Mouse (Mus musculus): Measurements from ENCODE around the gene Cadm1. TPM values are rescaled to one million over a fixed set of nuclear protein-coding genes. Genes with fewer than 3 reads are reported as not detected.

Cadm1 gene
- polyA plus RNA-seq, 1 experiment from 2014 or later, result 155 TPM

- Histone ChIP-seq H3K9ac (no peak overlapping the region), H3K4me2 (no peak overlapping the region), H3K4me3 (no peak overlapping the region), H3K36me3 (no peaks in the 10 kb centered on the region), H3K27me3 (no peaks in the 10 kb centered on the region), H3K4me1 (replicated peaks) (peaks cover 12% of the 10 kb centered on the region), H3K9me3 (no peaks in the 10 kb centered on the region), H3K27ac (replicated peaks) (no peak overlapping the region)
- ATAC-seq (ENCODE audit: low read depth), result no peak
- WGBS, result 81% methylated on average over 5 of the region's 5 CpGs
Measured at GRCm38 (mm10) chr9:47700021-47700420, 170.0 kb downstream of the Cadm1 start.

- WGBS, result 87% methylated on average over 19 of the region's 19 CpGs
Measured at GRCm38 (mm10) chr9:47703026-47703876, 173.3 kb downstream of the Cadm1 start.

DNA sequence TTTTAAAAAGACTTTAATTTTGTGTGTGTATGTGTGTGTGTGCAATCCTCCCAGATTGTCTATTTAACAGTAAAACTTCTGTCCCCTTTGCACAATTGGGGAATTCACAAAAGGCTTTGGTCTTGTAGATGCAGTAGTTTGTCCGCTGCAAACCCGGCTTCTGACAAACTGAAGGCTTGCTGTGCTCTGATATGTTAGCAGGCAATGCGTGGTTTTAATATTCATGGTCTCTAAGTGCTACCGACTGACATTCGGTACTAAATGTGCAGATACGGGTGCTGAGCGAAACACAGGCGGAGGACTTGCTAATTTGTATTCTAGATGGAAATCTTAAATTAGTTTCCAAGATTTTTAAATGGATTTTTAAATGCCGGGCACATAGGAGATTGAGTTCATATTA is 176.4 kb downstream of the Cadm1 start:
- Histone ChIP-seq H3K4me3 (no peak overlapping the region), H3K36me3 (no peaks in the 10 kb centered on the region), H3K4me1 (replicated peaks) (peaks cover 46% of the 10 kb centered on the region), H3K27ac (replicated peaks) (no peak overlapping the region), H3K4me2 (no peak overlapping the region), H3K27me3 (no peaks in the 10 kb centered on the region), H3K9ac (no peak overlapping the region), H3K9me3 (no peaks in the 10 kb centered on the region)
- ATAC-seq (ENCODE audit: low read depth), result no peak
- 33% methylated on average over 9 of the region's 9 CpGs for WGBS

More at GRCm38 (mm10) chr9:47703026-47703876, 173.3 kb downstream of the Cadm1 start:
- Histone ChIP-seq H3K4me2 (no peak overlapping the region), H3K27ac (replicated peaks) (no peak overlapping the region), H3K36me3 (no peaks in the 10 kb centered on the region), H3K27me3 (no peaks in the 10 kb centered on the region), H3K4me1 (replicated peaks) (peaks cover 37% of the 10 kb centered on the region), H3K9ac (no peak overlapping the region), H3K4me3 (no peak overlapping the region), H3K9me3 (no peaks in the 10 kb centered on the region)
- no peak for ATAC-seq (ENCODE audit: low read depth)

DNA sequence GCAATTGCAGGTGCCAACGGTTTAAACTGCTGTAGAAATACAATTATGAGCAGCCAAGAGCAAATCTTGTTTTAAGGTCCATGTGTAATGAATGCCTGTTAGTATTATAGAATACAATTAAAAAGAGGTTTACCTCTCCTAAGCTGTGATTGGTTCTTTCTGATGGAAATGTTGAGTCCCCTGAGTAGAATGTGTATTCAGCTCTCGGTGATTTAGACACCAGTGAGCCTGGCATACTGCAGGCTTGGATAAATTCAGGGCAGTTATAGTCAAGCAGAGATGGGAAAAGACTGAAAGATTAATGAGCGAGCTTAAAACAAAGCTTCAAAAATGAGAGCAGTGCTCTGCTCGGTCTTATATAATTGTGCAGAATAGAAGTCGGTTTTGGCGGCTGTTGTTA is 177.4 kb downstream of the Cadm1 start:
- H3K36me3 ChIP-seq, result no peaks in the 10 kb centered on the region
- H3K4me1 ChIP-seq (replicated peaks), result peaks cover 50% of the 10 kb centered on the region
- no peak for ATAC-seq (ENCODE audit: low read depth)
- WGBS, result 46% methylated on average over 6 of the region's 6 CpGs
- H3K27me3 ChIP-seq, result no peaks in the 10 kb centered on the region
- no peaks in the 10 kb centered on the region for H3K9me3 ChIP-seq
- no peak overlapping the region; the same call in 1 of the 2 replicates for H3K9ac ChIP-seq
- no peak overlapping the region for H3K4me3 ChIP-seq
- peak overlapping the region; percentile 70 for H3K27ac ChIP-seq (replicated peaks)
- no peak overlapping the region; the same call in 1 of the 2 replicates for H3K4me2 ChIP-seq

- ATAC-seq (ENCODE audit: low read depth), result peak; percentile 66
- WGBS, result 25% methylated on average over 10 of the region's 10 CpGs
- Histone ChIP-seq H3K27ac (replicated peaks) (peak overlapping the region; percentile 70), H3K9me3 (no peaks in the 10 kb centered on the region), H3K4me3 (no peak overlapping the region), H3K36me3 (no peaks in the 10 kb centered on the region), H3K4me2 (no peak overlapping the region), H3K27me3 (no peaks in the 10 kb centered on the region), H3K9ac (no peak overlapping the region), H3K4me1 (replicated peaks) (peaks cover 53% of the 10 kb centered on the region)
Measured at GRCm38 (mm10) chr9:47708299-47708698, 178.3 kb downstream of the Cadm1 start.

- ATAC-seq (ENCODE audit: low read depth), result 0 out of 2 replicates have a peak, but pooled peaks have one; percentile 33
- Histone ChIP-seq H3K27me3 (no peaks in the 10 kb centered on the region), H3K36me3 (no peaks in the 10 kb centered on the region), H3K4me2 (no peak overlapping the region), H3K9ac (no peak overlapping the region), H3K4me3 (no peak overlapping the region), H3K9me3 (no peaks in the 10 kb centered on the region), H3K4me1 (replicated peaks) (peaks cover 71% of the 10 kb centered on the region), H3K27ac (replicated peaks) (peak overlapping the region; percentile 46; the same call in 1 of the 2 replicates)
- WGBS, result 44% methylated on average over 8 of the region's 8 CpGs
Measured at GRCm38 (mm10) chr9:47710946-47711345, 181.0 kb downstream of the Cadm1 start.

- H3K9me3 ChIP-seq, result no peaks in the 10 kb centered on the region
- peak overlapping the region; percentile 57 for H3K27ac ChIP-seq (replicated peaks)
- peaks cover 68% of the 10 kb centered on the region for H3K4me1 ChIP-seq (replicated peaks)
- no peak overlapping the region for H3K4me3 ChIP-seq
- H3K9ac ChIP-seq, result no peak overlapping the region
- peaks cover 5% of the 10 kb centered on the region; the same call in 1 of the 2 replicates for H3K27me3 ChIP-seq
- H3K36me3 ChIP-seq, result no peaks in the 10 kb centered on the region
- 18% methylated on average over 2 of the region's 2 CpGs for WGBS
- H3K4me2 ChIP-seq, result no peak overlapping the region
- ATAC-seq (ENCODE audit: low read depth), result peak; percentile 57; the same call in 1 of the 2 replicates
Measured at GRCm38 (mm10) chr9:47714541-47714940, 184.6 kb downstream of the Cadm1 start.

GRCm38 (mm10) chr9:47715415-47715814 is 185.4 kb downstream of the Cadm1 start:
- peaks cover 68% of the 10 kb centered on the region for H3K4me1 ChIP-seq (replicated peaks)
- no peak overlapping the region for H3K9ac ChIP-seq
- no peaks in the 10 kb centered on the region for H3K9me3 ChIP-seq
- no peak overlapping the region for H3K4me3 ChIP-seq
- peak overlapping the region; percentile 57; the same call in 1 of the 2 replicates for H3K27ac ChIP-seq (replicated peaks)
- no peak overlapping the region for H3K4me2 ChIP-seq
- WGBS, result 73% methylated on average over 3 of the region's 3 CpGs
- no peaks in the 10 kb centered on the region for H3K36me3 ChIP-seq
- H3K27me3 ChIP-seq, result peaks cover 5% of the 10 kb centered on the region; the same call in 1 of the 2 replicates
- no peak for ATAC-seq (ENCODE audit: low read depth)

DNA sequence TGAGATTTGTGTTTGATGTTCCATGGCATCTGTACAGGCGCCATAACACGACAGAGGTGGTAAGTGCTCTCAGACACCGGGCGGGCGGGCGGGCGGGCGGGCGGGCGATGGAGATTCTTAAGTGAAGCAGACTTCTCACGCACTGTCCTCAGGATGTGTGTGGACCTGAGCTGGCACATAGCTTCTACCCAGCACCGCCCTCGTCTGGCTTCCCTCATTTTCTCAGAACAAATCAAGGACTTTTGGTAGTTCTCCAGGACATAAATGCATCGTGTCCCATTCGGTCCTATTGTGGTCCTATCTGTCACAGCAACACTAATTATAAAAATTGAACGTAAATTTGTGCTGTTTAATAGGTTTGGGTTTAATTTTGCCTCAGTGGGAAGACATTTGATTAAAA is 186.9 kb downstream of the Cadm1 start:
- WGBS, result 50% methylated on average over 16 of the region's 16 CpGs
- ATAC-seq (ENCODE audit: low read depth), result 0 out of 2 replicates have a peak, but pooled peaks have one; percentile 33

GRCm38 (mm10) chr9:47727611-47728010 is 197.6 kb downstream of the Cadm1 start:
- Histone ChIP-seq H3K4me3 (no peak overlapping the region), H3K36me3 (no peaks in the 10 kb centered on the region), H3K9me3 (no peaks in the 10 kb centered on the region), H3K4me2 (no peak overlapping the region), H3K27me3 (no peaks in the 10 kb centered on the region), H3K9ac (no peak overlapping the region), H3K4me1 (replicated peaks) (peaks cover 33% of the 10 kb centered on the region), H3K27ac (replicated peaks) (peak overlapping the region; percentile 64; the same call in 1 of the 2 replicates)
- no peak for ATAC-seq (ENCODE audit: low read depth)
- 82% methylated on average over 3 of the region's 3 CpGs for WGBS

More for the DNA sequence above, 186.9 kb downstream of the Cadm1 start:
- Histone ChIP-seq H3K4me2 (peak overlapping the region; percentile 21; the same call in 1 of the 2 replicates), H3K9ac (no peak overlapping the region), H3K36me3 (no peaks in the 10 kb centered on the region), H3K4me3 (no peak overlapping the region), H3K27ac (replicated peaks) (no peak overlapping the region), H3K9me3 (no peaks in the 10 kb centered on the region), H3K27me3 (peaks cover 5% of the 10 kb centered on the region; the same call in 1 of the 2 replicates), H3K4me1 (replicated peaks) (peaks cover 55% of the 10 kb centered on the region)

DNA sequence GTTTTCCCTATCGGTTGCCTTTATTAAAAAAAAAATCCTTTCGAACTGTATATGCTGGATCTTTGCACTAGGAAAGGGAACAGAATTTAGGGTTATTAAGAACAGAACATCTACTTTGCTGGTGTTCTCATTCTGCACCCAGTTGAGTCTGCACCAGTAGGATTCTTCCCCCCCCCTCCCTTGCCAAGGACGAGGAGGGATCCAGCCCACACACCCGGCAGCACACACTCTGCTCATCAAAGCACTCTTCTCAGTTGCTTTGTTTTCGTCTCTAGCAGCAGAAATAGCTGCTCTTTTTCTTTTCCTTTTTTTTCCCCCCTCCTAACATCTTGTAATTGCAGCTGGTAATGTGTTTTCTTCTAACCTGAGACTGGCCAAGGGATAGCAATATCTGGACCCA is 198.9 kb downstream of the Cadm1 start:
- no peaks in the 10 kb centered on the region for H3K36me3 ChIP-seq
- H3K9me3 ChIP-seq, result no peaks in the 10 kb centered on the region
- no peaks in the 10 kb centered on the region for H3K27me3 ChIP-seq
- WGBS, result 47% methylated on average over 5 of the region's 5 CpGs
- H3K27ac ChIP-seq (replicated peaks), result peak overlapping the region; percentile 64
- no peak overlapping the region for H3K4me3 ChIP-seq
- H3K4me2 ChIP-seq, result 0 out of 2 replicates have a peak overlapping the region, but pooled peaks have one; percentile 13
- peaks cover 40% of the 10 kb centered on the region for H3K4me1 ChIP-seq (replicated peaks)
- 0 out of 2 replicates have a peak overlapping the region, but pooled peaks have one; percentile 22 for H3K9ac ChIP-seq
- no peak for ATAC-seq (ENCODE audit: low read depth)

DNA sequence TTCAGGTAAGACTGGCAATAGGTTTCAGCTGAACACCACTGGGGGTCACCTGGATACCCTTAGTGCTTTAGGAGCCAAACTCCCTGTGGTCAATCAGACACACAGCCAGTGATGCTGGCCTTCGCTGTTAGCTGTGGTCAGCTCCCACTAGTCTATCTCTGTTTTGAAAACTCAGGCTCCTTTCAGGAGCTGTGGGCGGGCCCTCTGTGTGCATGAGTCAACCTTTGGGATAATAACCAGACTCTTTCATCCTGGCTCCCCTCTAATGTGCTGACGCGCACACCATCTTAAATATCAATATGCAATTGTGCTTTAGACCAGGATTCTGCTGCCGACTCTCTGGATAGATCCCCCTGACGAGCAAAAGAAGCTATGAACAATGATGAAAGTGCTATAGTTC is 200.3 kb downstream of the Cadm1 start:
- H3K4me2 ChIP-seq, result no peak overlapping the region

More for the DNA sequence above, 200.3 kb downstream of the Cadm1 start:
- H3K27ac ChIP-seq (replicated peaks), result no peak overlapping the region
- H3K4me3 ChIP-seq, result no peak overlapping the region
- no peaks in the 10 kb centered on the region for H3K9me3 ChIP-seq
- H3K27me3 ChIP-seq, result no peaks in the 10 kb centered on the region
- no peak for ATAC-seq (ENCODE audit: low read depth)
- H3K9ac ChIP-seq, result no peak overlapping the region
- peaks cover 45% of the 10 kb centered on the region for H3K4me1 ChIP-seq (replicated peaks)
- no peaks in the 10 kb centered on the region for H3K36me3 ChIP-seq
- 90% methylated on average over 6 of the region's 6 CpGs for WGBS
